19 mouse cellular contexts compared by ENCODE assay signal in the genomic region with DNA sequence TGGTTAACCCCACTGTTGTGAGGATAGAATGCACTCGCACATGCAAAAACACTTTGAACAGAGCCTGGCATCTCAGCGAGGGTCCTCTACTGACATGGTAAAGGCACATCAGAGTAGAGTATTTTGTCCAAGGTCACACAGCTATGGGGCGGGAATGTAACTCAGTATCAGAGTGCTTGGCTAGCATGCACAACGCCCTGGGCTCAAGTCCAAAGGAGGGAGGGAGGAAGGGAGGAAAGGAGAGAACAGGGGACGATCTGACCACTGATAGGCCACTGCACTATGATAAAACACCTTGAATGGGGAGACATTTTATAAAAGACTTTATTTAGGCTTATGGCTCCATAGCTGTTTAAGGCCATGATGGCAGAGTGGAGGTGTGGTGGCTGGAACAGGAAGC. TPM values are rescaled to one million over a fixed set of nuclear protein-coding genes. Genes with fewer than 3 reads are reported as not detected.
A peak's percentile ranks its signal among the peaks of the same experiment; 100 is the strongest.
DNase-seq lines count a peak whose midpoint lies in the region; ATAC-seq and TF ChIP-seq lines count a peak whose summit lies in the region.
"Had no signal": no experiment of that assay in that cellular context is flagged by ENCODE, and none has a peak within 500 bp of the region (broad histone marks: within the 10 kb centered on the region; RNA-seq: fewer than 3 reads in every experiment).

No protein-coding gene starts in this region.

- no peak for ATAC-seq in hindbrain, embryonic 11.5 days (ENCODE audit: low FRiP score)
- no peak for ATAC-seq in hindbrain, postnatal 0 days
- ATAC-seq in midbrain, embryonic 13.5 days, result no peak
- ATAC-seq in midbrain, postnatal 0 days (ENCODE audit: low FRiP score), result no peak
- ATAC-seq: forebrain, embryonic 16.5 days; intestine, embryonic 15.5 days had no signal

- peak; percentile 69 to 74 for DNase-seq in cerebellum, postnatal 10 days
- no peak for DNase-seq in cerebellum, postnatal 36 days
- DNase-seq in hindbrain, embryonic 11.5 days (ENCODE audit: low spot score), result peak; percentile 3
- DNase-seq in hindbrain, postnatal 0 days (ENCODE audit: low spot score), result no peak
- no peak for DNase-seq in midbrain, postnatal 0 days (ENCODE audit: low spot score)
- DNase-seq in ovary, postnatal 10 days (ENCODE audit: low spot score), result no peak

- no peaks in the 10 kb centered on the region for H3K36me3 ChIP-seq in hindbrain, embryonic 11.5 days (ENCODE audit: control insufficient read depth, insufficient read depth, low read length)
- H3K36me3 ChIP-seq in hindbrain, postnatal 0 days (ENCODE audit: insufficient read depth, low read length), result no peaks in the 10 kb centered on the region
- H3K36me3 ChIP-seq in midbrain, embryonic 13.5 days, result peaks cover 63% of the 10 kb centered on the region
- H3K36me3 ChIP-seq in midbrain, postnatal 0 days (ENCODE audit: insufficient read depth, low read length), result no peaks in the 10 kb centered on the region
- H3K36me3 ChIP-seq: embryonic facial prominence, embryonic 13.5 days; intestine, embryonic 15.5 days had no signal

- 86% methylated on average over 5 of the region's 5 CpGs for WGBS in hindbrain, embryonic 11.5 days
- WGBS in hindbrain, postnatal 0 days, result 75% methylated on average over 5 of the region's 5 CpGs
- 78% methylated on average over 5 of the region's 5 CpGs for WGBS in midbrain, embryonic 13.5 days
- WGBS in midbrain, postnatal 0 days, result 79% methylated on average over 5 of the region's 5 CpGs

- no peak overlapping the region for H3K4me3 ChIP-seq in hindbrain, embryonic 11.5 days (ENCODE audit: low read depth, low read length)
- no peak overlapping the region for H3K4me3 ChIP-seq in hindbrain, postnatal 0 days (ENCODE audit: low read length)
- no peak overlapping the region for H3K4me3 ChIP-seq in midbrain, embryonic 13.5 days (replicated peaks)
- no peak overlapping the region for H3K4me3 ChIP-seq in midbrain, postnatal 0 days (ENCODE audit: low read depth, low read length)
- H3K4me3 ChIP-seq: embryonic facial prominence, embryonic 13.5 days; forebrain, embryonic 12.5 days; intestine, embryonic 15.5 days had no signal

- no peak overlapping the region for H3K4me2 ChIP-seq in hindbrain, embryonic 11.5 days (replicated peaks; ENCODE audit: low read depth, low read length)
- no peak overlapping the region for H3K4me2 ChIP-seq in hindbrain, postnatal 0 days (ENCODE audit: low read depth, low read length)
- H3K4me2 ChIP-seq in midbrain, embryonic 13.5 days (replicated peaks), result peak overlapping the region; percentile 15
- no peak overlapping the region for H3K4me2 ChIP-seq in midbrain, postnatal 0 days (ENCODE audit: low read depth, low read length, poor library complexity, severe bottlenecking)
- H3K4me2 ChIP-seq: embryonic facial prominence, embryonic 13.5 days; forebrain, embryonic 12.5 days; heart, embryonic 11.5 days; intestine, embryonic 15.5 days had no signal

- peak overlapping the region; percentile 18; the same call in 1 of the 2 replicates for H3K27ac ChIP-seq in hindbrain, embryonic 11.5 days (ENCODE audit: low read depth, low read length)
- no peak overlapping the region for H3K27ac ChIP-seq in hindbrain, postnatal 0 days
- 0 out of 2 replicates have a peak overlapping the region, but pooled peaks have one; percentile 15 for H3K27ac ChIP-seq in midbrain, embryonic 13.5 days
- H3K27ac ChIP-seq in midbrain, postnatal 0 days (ENCODE audit: low read depth, low read length), result no peak overlapping the region
- H3K27ac ChIP-seq: embryonic facial prominence, embryonic 13.5 days; forebrain, embryonic 12.5 days; intestine, embryonic 15.5 days had no signal

- H3K27me3 ChIP-seq in hindbrain, embryonic 11.5 days (ENCODE audit: control insufficient read depth, insufficient read depth, low read length), result peaks cover 18% of the 10 kb centered on the region
- no peaks in the 10 kb centered on the region; the same call in 1 of the 2 replicates for H3K27me3 ChIP-seq in hindbrain, postnatal 0 days (ENCODE audit: insufficient read depth, low read length)
- H3K27me3 ChIP-seq in midbrain, embryonic 13.5 days, result peaks cover 24% of the 10 kb centered on the region
- no peaks in the 10 kb centered on the region for H3K27me3 ChIP-seq in midbrain, postnatal 0 days (ENCODE audit: insufficient read depth, low read length)

- peaks cover 10% of the 10 kb centered on the region; the same call in 1 of the 2 replicates for H3K4me1 ChIP-seq in hindbrain, embryonic 11.5 days (replicated peaks; ENCODE audit: control insufficient read depth, insufficient read depth, low read length)
- peaks cover 18% of the 10 kb centered on the region; the same call in 1 of the 2 replicates for H3K4me1 ChIP-seq in hindbrain, postnatal 0 days (ENCODE audit: insufficient read depth, low read length)
- H3K4me1 ChIP-seq in midbrain, embryonic 13.5 days (replicated peaks), result peaks cover 96% of the 10 kb centered on the region
- peaks cover 16% of the 10 kb centered on the region; the same call in 1 of the 2 replicates for H3K4me1 ChIP-seq in midbrain, postnatal 0 days (ENCODE audit: insufficient read depth, low read length)

- no peak overlapping the region for H3K9ac ChIP-seq in hindbrain, embryonic 11.5 days (ENCODE audit: low read depth, low read length)
- H3K9ac ChIP-seq in hindbrain, postnatal 0 days (replicated peaks; ENCODE audit: low read length), result no peak overlapping the region
- H3K9ac ChIP-seq in midbrain, embryonic 13.5 days (replicated peaks), result no peak overlapping the region
- H3K9ac ChIP-seq in midbrain, postnatal 0 days (replicated peaks; ENCODE audit: low read length, poor library complexity, severe bottlenecking), result no peak overlapping the region
- H3K9ac ChIP-seq: embryonic facial prominence, embryonic 13.5 days; forebrain, embryonic 12.5 days; intestine, embryonic 15.5 days had no signal

- no peaks in the 10 kb centered on the region for H3K9me3 ChIP-seq in hindbrain, embryonic 11.5 days (ENCODE audit: control insufficient read depth, low read length)
- no peaks in the 10 kb centered on the region for H3K9me3 ChIP-seq in hindbrain, postnatal 0 days (ENCODE audit: low read length)
- no peaks in the 10 kb centered on the region for H3K9me3 ChIP-seq in midbrain, embryonic 13.5 days
- no peaks in the 10 kb centered on the region for H3K9me3 ChIP-seq in midbrain, postnatal 0 days (ENCODE audit: low read length)
- H3K9me3 ChIP-seq: embryonic facial prominence, embryonic 13.5 days; forebrain, embryonic 12.5 days; intestine, embryonic 15.5 days had no signal

- no peak for TF ChIP-seq CTCF in hindbrain, postnatal 0 days (IDR thresholded peaks at IDR 0.05; ENCODE audit: low read depth)
- TF ChIP-seq CTCF in midbrain, postnatal 0 days (IDR thresholded peaks at IDR 0.05), result no peak

RNA-seq across cellular contexts. Expression of a gene that starts 8.3 kb away (rescaled TPM):
- polyA plus RNA-seq in hindbrain, embryonic 11.5 days (2014; fragmentation: Nextera tagmentation; extraction: Ambion mirVana), result 27.1 and 31.4 TPM in 2 replicates
- total RNA-seq in hindbrain, postnatal 0 days (2014; rRNA removed), result 13.3 and 18.4 TPM in 2 replicates
- 4.1 and 4.4 TPM in 2 replicates for polyA plus RNA-seq in hindbrain, postnatal 0 days (2015; fragmentation: Nextera tagmentation; extraction: Ambion mirVana)
- 16.3 and 20.0 TPM in 2 replicates for polyA plus RNA-seq in midbrain, embryonic 13.5 days (2015; fragmentation: Nextera tagmentation; extraction: Ambion mirVana)
- total RNA-seq in midbrain, postnatal 0 days (2014; rRNA removed), result 6.7 and 10.8 TPM in 2 replicates
- polyA plus RNA-seq in midbrain, postnatal 0 days (2015; fragmentation: Nextera tagmentation; extraction: Ambion mirVana), result 2.2 and 2.3 TPM in 2 replicates
- total RNA-seq: gastrocnemius, postnatal 10 days; gastrocnemius, postnatal 4 days; heart, adult 18-20 months; heart, postnatal 36 days; MEL had no signal
- polyA plus RNA-seq: C2C12; heart, embryonic 16.5 days had no signal

RNA-seq across cellular contexts. Expression of a gene that starts 15.7 kb away (rescaled TPM):
- 13.4 and 14.8 TPM in 2 replicates for polyA plus RNA-seq in hindbrain, embryonic 11.5 days (2014; fragmentation: Nextera tagmentation; extraction: Ambion mirVana)
- total RNA-seq in hindbrain, postnatal 0 days (2014; rRNA removed), result 51.7 and 54.5 TPM in 2 replicates
- 26.4 and 26.8 TPM in 2 replicates for polyA plus RNA-seq in hindbrain, postnatal 0 days (2015; fragmentation: Nextera tagmentation; extraction: Ambion mirVana)
- polyA plus RNA-seq in midbrain, embryonic 13.5 days (2015; fragmentation: Nextera tagmentation; extraction: Ambion mirVana), result 13.4 and 14.9 TPM in 2 replicates
- total RNA-seq in midbrain, postnatal 0 days (2014; rRNA removed), result 24.5 and 46.1 TPM in 2 replicates
- polyA plus RNA-seq in midbrain, postnatal 0 days (2015; fragmentation: Nextera tagmentation; extraction: Ambion mirVana), result 24.8 and 29.5 TPM in 2 replicates

RNA-seq across cellular contexts. Expression of a gene that starts 53.8 kb away (rescaled TPM):
- 10.7 and 13.1 TPM in 2 replicates for polyA plus RNA-seq in hindbrain, embryonic 11.5 days (2014; fragmentation: Nextera tagmentation; extraction: Ambion mirVana)
- total RNA-seq in hindbrain, postnatal 0 days (2014; rRNA removed), result 4.9 TPM in 1 of 2 replicates, not detected in the other
- 0.74 and 1.2 TPM in 2 replicates for polyA plus RNA-seq in hindbrain, postnatal 0 days (2015; fragmentation: Nextera tagmentation; extraction: Ambion mirVana)
- 1.0 and 1.8 TPM in 2 replicates for polyA plus RNA-seq in midbrain, embryonic 13.5 days (2015; fragmentation: Nextera tagmentation; extraction: Ambion mirVana)
- total RNA-seq in midbrain, postnatal 0 days (2014; rRNA removed), result 2.7 TPM in 1 of 2 replicates, not detected in the other
- 0.58 and 0.90 TPM in 2 replicates for polyA plus RNA-seq in midbrain, postnatal 0 days (2015; fragmentation: Nextera tagmentation; extraction: Ambion mirVana)
- total RNA-seq: MEL had no signal
- polyA plus RNA-seq: C2C12 had no signal

Comparison
In these comparisons a context has a peak if more than half of its experiments do, and no peak if none do; other contexts are left out.
1. DNase-seq: peak in cerebellum, postnatal 10 days (2 of 2) and hindbrain, embryonic 11.5 days (single experiment); none in cerebellum, postnatal 36 days (0 of 2), hindbrain, postnatal 0 days (single experiment), midbrain, postnatal 0 days (single experiment) and ovary, postnatal 10 days (single experiment).
2. H3K27ac ChIP-seq: peak in hindbrain, embryonic 11.5 days (single experiment) and midbrain, embryonic 13.5 days (single experiment); none in hindbrain, postnatal 0 days (single experiment) and midbrain, postnatal 0 days (single experiment).